Mouse (Mus musculus) adrenal gland, postnatal 36 days (tissue): Measurements from ENCODE around the gene Olfr516. TPM values are rescaled to one million over a fixed set of nuclear protein-coding genes. Genes with fewer than 3 reads are reported as not detected.

Source experiments
- DNase-seq, 2 experiments: peaks; one replicate each; pipeline ENCODE4 v3.0.0; 2021; ENCODE audit warnings: mixed read lengths in 1 of 2
- long read RNA-seq, 2 experiments: library from polyadenylated mRNA; stranded (forward); transcript quantifications; one replicate each; pipeline ENCODE4 v2.0.0; 2021; ENCODE audit warnings: borderline sequencing depth in 2 of 2
- total RNA-seq, 2 experiments: library from RNA; stranded (reverse); gene quantifications; 2 replicates each; pipeline ENCODE4 v1.2.3; 2021

Olfr516 gene
- total RNA-seq = not detected
- long read RNA-seq, experiment 1 = 0 reads
- long read RNA-seq, experiment 2 = 0 reads

- no peak for DNase-seq
Measured at GRCm38 (mm10) chr7:108850429-108850828, at the start of gene Olfr516. Gene Olfr516, minus strand, starts transcription at chr7:108850529.

- no peak for DNase-seq
Measured at GRCm38 (mm10) chr7:108894320-108894719, 44.0 kb upstream of the Olfr516 start, which contains the start of gene Olfr519. Gene Olfr519, minus strand, starts transcription at chr7:108894420.

GRCm38 (mm10) chr7:108884906-108885305, 34.6 kb upstream of the Olfr516 start, which contains the start of gene Olfr518:
Gene Olfr518, minus strand, starts transcription at chr7:108885006.
- no peak for DNase-seq

DNA sequence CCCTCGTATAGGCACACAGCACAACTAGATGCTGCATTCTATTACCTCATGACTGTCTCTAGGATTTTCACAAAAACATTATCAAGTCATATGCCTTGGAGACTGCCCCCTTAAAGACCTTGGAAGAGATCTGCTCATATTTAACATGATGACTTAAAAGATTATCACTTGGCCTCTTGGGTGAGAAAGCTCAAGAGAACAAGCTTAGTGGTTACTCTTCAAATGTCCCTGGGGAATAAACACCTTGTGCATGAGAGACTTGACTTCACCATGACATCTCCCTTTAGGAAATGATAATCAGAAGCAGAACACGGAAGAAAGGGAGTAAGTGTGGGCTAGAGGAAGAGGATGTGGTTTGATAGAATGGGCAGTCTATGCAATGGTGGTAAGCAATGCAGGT, 21.9 kb upstream of the Olfr516 start, which contains the start of gene Olfr517:
TSS of gene Olfr517 (minus strand) at position 101 of the 400 bp plus-strand sequence.
- DNase-seq = no peak

GRCm38 (mm10) chr7:108825897-108826296, 24.4 kb downstream of the Olfr516 start, which contains the start of gene Olfr514:
Gene Olfr514, minus strand, starts transcription at chr7:108825997.
- DNase-seq = no peak

- peak; percentile 2 to 35 for DNase-seq
Measured at GRCm38 (mm10) chr7:108814593-108815215, 35.6 kb downstream of the Olfr516 start.

- DNase-seq = no peak
Measured at GRCm38 (mm10) chr7:108797205-108797933, 53.0 kb downstream of the Olfr516 start.

Other genes starting within 250 kb of the Olfr516 start
- gene Olfr506, start 239.7 kb downstream of the Olfr516 start, total RNA-seq = not detected
- gene Olfr507, start 228.7 kb downstream of the Olfr516 start, total RNA-seq = not detected
- gene Olfr508, start 220.5 kb downstream of the Olfr516 start, total RNA-seq = not detected
- gene Olfr509, start 198.6 kb downstream of the Olfr516 start, total RNA-seq = not detected
- gene Olfr510, start 184.1 kb downstream of the Olfr516 start, total RNA-seq = not detected
- gene Olfr512, start 137.2 kb downstream of the Olfr516 start, total RNA-seq = not detected
- not detected for gene Olfr513, start 99.6 kb downstream of the Olfr516 start, total RNA-seq
- gene Olfr514, start 24.5 kb downstream of the Olfr516 start, total RNA-seq = not detected
- gene Olfr517, start 21.9 kb upstream of the Olfr516 start, total RNA-seq = not detected
- not detected for gene Olfr518, start 34.5 kb upstream of the Olfr516 start, total RNA-seq
- not detected for gene Olfr519, start 43.9 kb upstream of the Olfr516 start, total RNA-seq
- under 1 TPM; 0.36 to 0.40 TPM for gene Nlrp10, start 79.6 kb upstream of the Olfr516 start, total RNA-seq
- 100 to 1,000 TPM; 132 to 147 TPM for gene Eif3f, start 83.9 kb upstream of the Olfr516 start, total RNA-seq
- gene Tub, start 99.8 kb upstream of the Olfr516 start, total RNA-seq = 10 to 100 TPM; 21.1 to 38.1 TPM
- gene Ric3, start 232.8 kb upstream of the Olfr516 start, total RNA-seq = 10 to 100 TPM; 39.7 to 58.7 TPM